Mouse (Mus musculus) MEL (cell line): Measurements from ENCODE around the gene Ddb1. TPM values are rescaled to one million over a fixed set of nuclear protein-coding genes. Genes with fewer than 3 reads are reported as not detected.
A peak's percentile ranks its signal among the peaks of the same experiment; 100 is the strongest.

Experiments
- DNase-seq: peaks from one replicate; pipeline ENCODE4 v3.0.0; 2011; ENCODE audit warnings: low read depth, low spot score
- H3K27ac ChIP-seq: 2 replicates; pipeline ENCODE4 v1.5.1; 2012; ENCODE audit warnings: low read depth, mild to moderate bottlenecking, control low read depth, low read length, moderate library complexity; ENCODE audit not compliant: control insufficient read depth
- H3K27me3 ChIP-seq, 2 experiments: fragments of 150-350 bp in 1 of 2; sonication (generic) in 1 of 2; 2 replicates each; pipeline ENCODE4 v1.6.1; 2012; ENCODE audit warnings: low read length in 2 of 2, mild to moderate bottlenecking in 2 of 2, improper control_type of control experiment in 1 of 2, moderate library complexity in 1 of 2; ENCODE audit not compliant: insufficient read depth in 2 of 2, control insufficient read depth in 1 of 2
- H3K36me3 ChIP-seq, 2 experiments: 2 replicates each; pipeline ENCODE4 v1.6.1; 2012 to 2014; ENCODE audit warnings: low read length in 2 of 2, improper control_type of control experiment in 1 of 2, inconsistent platforms in 1 of 2, mild to moderate bottlenecking in 1 of 2; ENCODE audit not compliant: insufficient read depth in 2 of 2, control insufficient read depth in 1 of 2
- H3K4me1 ChIP-seq, 2 experiments: fragments of 150-350 bp in 1 of 2; sonication (generic) in 1 of 2; 2 replicates each; pipeline ENCODE4 v1.6.1; 2012; ENCODE audit warnings: low read length in 2 of 2, improper control_type of control experiment in 1 of 2, mild to moderate bottlenecking in 1 of 2; ENCODE audit not compliant: insufficient read depth in 2 of 2, control insufficient read depth in 1 of 2
- H3K4me3 ChIP-seq, 2 experiments: fragments of 150-350 bp in 1 of 2; sonication (generic) in 1 of 2; 2 replicates each; pipeline ENCODE4 v1.5.1; 2012; ENCODE audit warnings: low read depth in 2 of 2, low read length in 2 of 2, mild to moderate bottlenecking in 2 of 2, moderate library complexity in 2 of 2, control low read depth in 1 of 2, improper control_type of control experiment in 1 of 2; ENCODE audit not compliant: control insufficient read depth in 1 of 2, insufficient read depth in 1 of 2
- H3K79me2 ChIP-seq: 2 replicates; pipeline ENCODE4 v1.6.1; 2012; ENCODE audit warnings: mild to moderate bottlenecking, low read length, moderate library complexity; ENCODE audit not compliant: control insufficient read depth, poor library complexity, insufficient read depth
- H3K9ac ChIP-seq: 2 replicates; pipeline ENCODE4 v1.6.1; 2012; ENCODE audit warnings: low read depth, mild to moderate bottlenecking, control low read depth, low read length, moderate library complexity; ENCODE audit not compliant: control insufficient read depth, poor library complexity, severe bottlenecking
- H3K9me3 ChIP-seq: fragments of 150-350 bp; sonication (generic); replicated peaks from 2 replicates; pipeline ENCODE4 v1.6.1; 2012; ENCODE audit warnings: mild to moderate bottlenecking, low read length, improper control_type of control experiment, moderate library complexity; ENCODE audit not compliant: insufficient read depth
- CHD1 ChIP-seq: IDR thresholded peaks from 2 replicates; pipeline ENCODE4 v1.6.1; 2012; ENCODE audit warnings: low read depth, mild to moderate bottlenecking, inconsistent platforms, low read length, improper control_type of control experiment
- CTCF ChIP-seq, 3 experiments: IDR thresholded peaks in 2 of 3; conservative IDR thresholded peaks in 1 of 3; 2 replicates each; pipeline ENCODE4 v1.5.1; 2011 to 2012; ENCODE audit warnings: low read length in 3 of 3, low read depth in 2 of 3, mild to moderate bottlenecking in 2 of 3, improper control_type of control experiment in 1 of 3, inconsistent platforms in 1 of 3, mixed read lengths in 1 of 3, moderate library complexity in 1 of 3; ENCODE audit not compliant: control insufficient read depth in 1 of 3, insufficient read depth in 1 of 3, poor library complexity in 1 of 3, severe bottlenecking in 1 of 3
- E2F4 ChIP-seq: IDR thresholded peaks from 2 replicates; pipeline ENCODE4 v1.6.1; 2011; ENCODE audit warnings: low read depth, low read length, improper control_type of control experiment, borderline replicate concordance
- ELF1 ChIP-seq: IDR thresholded peaks from 2 replicates; pipeline ENCODE4 v1.6.1; 2014; ENCODE audit warnings: low read depth, mild to moderate bottlenecking, inconsistent platforms, low read length, improper control_type of control experiment, moderate library complexity
- EP300 ChIP-seq, 2 experiments: IDR thresholded peaks; 2 replicates each; pipeline ENCODE4 v1.6.1; 2011; ENCODE audit warnings: improper control_type of control experiment in 2 of 2, low read length in 2 of 2, low read depth in 1 of 2, mild to moderate bottlenecking in 1 of 2
- ETS1 ChIP-seq: IDR thresholded peaks from 2 replicates; pipeline ENCODE4 v1.6.1; 2012; ENCODE audit warnings: low read depth, mild to moderate bottlenecking, inconsistent platforms, low read length, improper control_type of control experiment, moderate library complexity
- GABPA ChIP-seq: IDR thresholded peaks from 2 replicates; pipeline ENCODE4 v1.6.1; 2012; ENCODE audit warnings: low read depth, mild to moderate bottlenecking, inconsistent platforms, low read length, improper control_type of control experiment, moderate library complexity
- HCFC1 ChIP-seq: IDR thresholded peaks from 2 replicates; pipeline ENCODE4 v1.6.1; 2012; ENCODE audit warnings: low read depth, mild to moderate bottlenecking, inconsistent platforms, low read length, improper control_type of control experiment, moderate library complexity
- JUND ChIP-seq: IDR thresholded peaks from 2 replicates; pipeline ENCODE4 v1.6.1; 2011; ENCODE audit warnings: low read depth, mild to moderate bottlenecking, improper control_type of control experiment, low read length
- KAT2A ChIP-seq: conservative IDR thresholded peaks from 2 replicates; pipeline ENCODE4 v1.6.1; 2012; ENCODE audit warnings: low read depth, low read length, improper control_type of control experiment, inconsistent platforms
- MAFK ChIP-seq: IDR thresholded peaks from 2 replicates; pipeline ENCODE4 v1.6.1; 2011; ENCODE audit warnings: low read depth, mild to moderate bottlenecking, low read length, improper control_type of control experiment, borderline replicate concordance
- MAX ChIP-seq: IDR thresholded peaks from 2 replicates; pipeline ENCODE4 v1.6.1; 2011; ENCODE audit warnings: low read length, improper control_type of control experiment
- MXI1 ChIP-seq: IDR thresholded peaks from 2 replicates; pipeline ENCODE4 v1.6.1; 2011; ENCODE audit warnings: mild to moderate bottlenecking, low read depth, low read length, improper control_type of control experiment
- MYB ChIP-seq: IDR thresholded peaks from 2 replicates; pipeline ENCODE4 v1.6.1; 2011; ENCODE audit warnings: mild to moderate bottlenecking, low read depth, low read length, improper control_type of control experiment
- MYC ChIP-seq: IDR thresholded peaks from 2 replicates; pipeline ENCODE4 v1.6.1; 2011; ENCODE audit warnings: low read depth, mild to moderate bottlenecking, low read length, improper control_type of control experiment, moderate library complexity
- POLR2AphosphoS5 ChIP-seq: IDR thresholded peaks from 2 replicates; pipeline ENCODE4 v1.6.1; 2012; ENCODE audit warnings: low read depth, borderline replicate concordance, mild to moderate bottlenecking, inconsistent platforms, low read length, moderate library complexity, mixed read lengths
- RAD21 ChIP-seq: IDR thresholded peaks from 2 replicates; pipeline ENCODE4 v1.6.1; 2011; ENCODE audit warnings: mild to moderate bottlenecking, low read depth, low read length, improper control_type of control experiment
- RCOR1 ChIP-seq: IDR thresholded peaks from 2 replicates; pipeline ENCODE4 v1.6.1; 2012; ENCODE audit warnings: low read depth, mild to moderate bottlenecking, inconsistent platforms, low read length, improper control_type of control experiment
- SIN3A ChIP-seq: IDR thresholded peaks from 2 replicates; pipeline ENCODE4 v1.6.1; 2012; ENCODE audit warnings: low read length, improper control_type of control experiment, inconsistent platforms
- SMC3 ChIP-seq: IDR thresholded peaks from 2 replicates; pipeline ENCODE4 v1.6.1; 2011; ENCODE audit warnings: low read depth, low read length, improper control_type of control experiment
- TAL1 ChIP-seq: IDR thresholded peaks from 2 replicates; pipeline ENCODE4 v1.6.1; 2012; ENCODE audit warnings: mild to moderate bottlenecking, inconsistent platforms, low read length, moderate library complexity, mixed read lengths
- TBP ChIP-seq: IDR thresholded peaks from 2 replicates; pipeline ENCODE4 v1.8.0; 2011; ENCODE audit warnings: low read depth, low read length, improper control_type of control experiment
- USF2 ChIP-seq, 2 experiments: IDR thresholded peaks; 2 replicates each; pipeline ENCODE4 v1.6.1; 2011 to 2012; ENCODE audit warnings: improper control_type of control experiment in 2 of 2, low read length in 2 of 2, borderline replicate concordance in 1 of 2, inconsistent platforms in 1 of 2, low read depth in 1 of 2, mild to moderate bottlenecking in 1 of 2; ENCODE audit not compliant: insufficient read depth in 1 of 2
- ZC3H11A ChIP-seq: IDR thresholded peaks from 2 replicates; pipeline ENCODE4 v1.6.1; 2012; ENCODE audit warnings: low read depth, mild to moderate bottlenecking, inconsistent platforms, low read length, improper control_type of control experiment
- ZNF384 ChIP-seq: IDR thresholded peaks from 2 replicates; pipeline ENCODE4 v1.6.1; 2012; ENCODE audit warnings: low read depth, mild to moderate bottlenecking, inconsistent platforms, low read length, improper control_type of control experiment
- polyA plus RNA-seq, 2 experiments: library from polyadenylated mRNA; stranded (reverse) in 1 of 2; unstranded in 1 of 2; fragments of >175 nt in 1 of 2; fragments of >200 nt in 1 of 2; gene quantifications; 2 replicates each; pipeline versions ENCODE4 v1.2.1 to v1.2.4; 2012; ENCODE audit warnings: low replicate concordance in 2 of 2, low read depth in 1 of 2; ENCODE audit not compliant: insufficient read length in 2 of 2, insufficient read depth in 1 of 2, missing spikeins in 1 of 2
- total RNA-seq: library from RNA; depleted of rRNA; stranded (reverse); fragments of 300-350 nt; gene quantifications from 2 replicates; pipeline ENCODE4 v1.2.3, GENCODE M21; 2012

Gene Ddb1
- total and polyA plus RNA-seq, 3 experiments: 116 to 459 (median 365) TPM

DNA sequence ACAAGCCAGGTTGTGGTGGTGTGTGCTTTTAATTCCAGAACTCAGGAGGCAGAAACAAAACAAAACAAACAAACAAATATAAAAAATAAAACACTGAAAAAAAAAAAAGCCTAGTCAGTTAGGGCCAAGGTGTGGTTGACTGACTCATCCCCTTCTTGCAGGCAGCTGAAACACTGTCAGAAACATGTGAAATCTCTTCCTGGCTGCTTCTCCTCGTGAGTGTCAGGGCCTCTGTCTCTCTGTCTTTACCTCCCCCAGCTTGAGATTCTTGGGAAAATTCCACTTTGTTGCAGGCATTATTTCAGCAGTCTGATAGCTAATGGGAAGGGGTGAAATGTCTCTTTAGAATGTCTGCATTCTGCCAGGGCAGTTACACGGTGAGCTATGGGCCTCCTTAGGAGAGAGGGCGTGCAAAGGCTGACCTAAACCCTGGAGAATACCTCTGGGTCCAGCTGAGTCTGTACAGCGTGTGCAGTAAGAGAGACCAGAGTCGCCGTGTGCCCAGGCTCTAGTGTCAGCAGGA, 2.8 kb upstream of the Ddb1 start:
- H3K9ac ChIP-seq: peak overlapping the region; percentile 74
- peak overlapping the region; percentile 55 to 59 for H3K4me3 ChIP-seq
- peaks cover 4 to 18% of the 10 kb centered on the region in 2 experiments for H3K36me3 ChIP-seq
- H3K4me1 ChIP-seq: peaks cover 8 to 19% of the 10 kb centered on the region in 2 experiments
- peak overlapping the region; percentile 46 for H3K27ac ChIP-seq
- peaks cover 20% of the 10 kb centered on the region for H3K79me2 ChIP-seq
- peak; percentile 67 for DNase-seq
- TF ChIP-seq KAT2A: no peak
- 0 out of 2 replicates have a peak, but pooled peaks have one; percentile 31 for TF ChIP-seq MAX
- no peak for TF ChIP-seq TAL1
- no peak for TF ChIP-seq POLR2AphosphoS5
- peak; percentile 56 for TF ChIP-seq ETS1
- TF ChIP-seq SMC3: 0 out of 2 replicates have a peak, but pooled peaks have one; percentile 1
- TF ChIP-seq TBP: no peak
- TF ChIP-seq HCFC1: no peak
- no peak for TF ChIP-seq RCOR1
- no peak for TF ChIP-seq GABPA
- TF ChIP-seq E2F4: no peak
- TF ChIP-seq JUND: no peak
- TF ChIP-seq CTCF (IDR thresholded peaks at IDR 0.05 in 2 of 3, conservative IDR thresholded peaks at IDR 0.05 in 1 of 3; ENCODE audit: control insufficient read depth in 1 of 3, insufficient read depth in 1 of 3, low read depth in 2 of 3, low read length in 3 of 3, poor library complexity in 1 of 3, severe bottlenecking in 1 of 3): no peak
- TF ChIP-seq ZNF384: peak; percentile 86
- no peak for TF ChIP-seq MAFK
- no peak for TF ChIP-seq RAD21
- TF ChIP-seq EP300 (IDR thresholded peaks at IDR 0.05; ENCODE audit: low read depth in 1 of 2, low read length in 2 of 2): peak in 1 of 2 experiments; percentile 42; a peak in 1 of 4 replicates
- peak; percentile 68; the same call in 1 of the 2 replicates for TF ChIP-seq MXI1
- TF ChIP-seq ZC3H11A: no peak
- no peak for TF ChIP-seq ELF1
- TF ChIP-seq SIN3A: no peak
- no peak for TF ChIP-seq CHD1
- no peak for TF ChIP-seq MYB
- no peak for TF ChIP-seq USF2 (IDR thresholded peaks at IDR 0.05; ENCODE audit: borderline replicate concordance in 1 of 2, insufficient read depth in 1 of 2, low read depth in 1 of 2, low read length in 2 of 2)
- TF ChIP-seq MYC: no peak
- no peaks in the 10 kb centered on the region for H3K27me3 ChIP-seq
- H3K9me3 ChIP-seq: no peaks in the 10 kb centered on the region
